Mouse (Mus musculus): ENCODE results near the gene Ahsa1.
"Not testable (repeated sequence)": the region's sequence is repeated elsewhere in the genome, so short reads cannot be mapped to it uniquely, and the experiment has no call there.

Gene Ahsa1

DNA sequence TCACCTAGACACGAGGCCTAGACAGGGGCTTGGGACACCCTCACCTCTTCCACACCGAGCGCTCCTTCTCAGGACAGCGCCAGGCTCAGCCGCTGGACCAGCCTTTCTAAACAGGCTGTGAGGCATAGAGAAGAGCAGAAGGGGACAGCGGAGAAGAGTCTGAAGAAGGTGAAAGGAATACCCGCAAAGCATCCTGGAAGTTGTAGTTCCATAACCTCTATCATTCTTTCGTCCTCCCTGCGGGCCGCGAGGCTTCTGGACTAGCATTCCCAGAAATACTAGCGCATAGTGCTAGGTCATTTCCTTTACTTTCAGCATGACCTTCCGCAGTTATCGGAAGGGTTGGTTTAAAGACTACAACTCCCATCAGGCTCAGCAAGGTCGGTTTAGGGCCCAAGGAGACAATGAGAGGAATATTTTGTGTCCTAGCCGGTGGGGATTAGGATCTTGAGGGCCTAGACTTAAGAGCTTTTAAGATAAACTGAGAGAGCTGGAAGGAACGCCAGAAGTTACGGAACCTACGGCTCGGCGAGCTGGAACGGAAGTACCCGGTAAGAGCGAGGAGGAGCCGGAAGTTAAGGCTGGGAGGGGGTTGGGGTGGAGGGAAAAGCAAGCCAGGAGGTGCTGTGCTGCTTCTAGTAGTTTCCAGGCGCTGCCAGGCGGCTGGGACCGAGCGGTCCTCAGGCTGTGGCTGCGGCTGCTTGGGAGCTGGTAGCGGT is at the start of gene Ahsa1, which contains the start of gene Vipas39:
Gene Ahsa1, plus strand, starts transcription at position 372 of the 719 bp plus-strand sequence.
Gene Vipas39, minus strand, starts transcription at position 149 of the 719 bp plus-strand sequence.
- DNase-seq (ENCODE audit: low spot score) = peak; percentile 97

DNA sequence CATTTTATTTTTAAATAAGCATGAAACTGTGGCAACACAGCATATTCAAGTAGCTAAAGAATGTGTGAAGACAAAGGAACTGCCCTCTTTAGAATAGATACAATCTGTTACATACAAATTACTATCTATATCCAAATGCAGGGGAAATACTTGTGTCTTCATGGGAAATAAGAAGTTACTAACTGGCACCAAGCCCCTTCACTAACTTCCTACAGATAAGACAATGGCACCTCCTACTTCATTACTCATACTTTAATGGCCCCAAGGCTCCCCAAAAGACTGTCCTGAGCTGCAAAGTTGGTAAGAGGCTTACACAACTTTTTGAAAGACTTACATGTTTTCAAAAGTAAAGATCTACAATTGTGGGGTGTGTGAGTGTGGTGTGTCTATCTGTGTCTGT is 48.7 kb upstream of the Ahsa1 start:
- DNase-seq (ENCODE audit: low spot score) = no peak

DNA sequence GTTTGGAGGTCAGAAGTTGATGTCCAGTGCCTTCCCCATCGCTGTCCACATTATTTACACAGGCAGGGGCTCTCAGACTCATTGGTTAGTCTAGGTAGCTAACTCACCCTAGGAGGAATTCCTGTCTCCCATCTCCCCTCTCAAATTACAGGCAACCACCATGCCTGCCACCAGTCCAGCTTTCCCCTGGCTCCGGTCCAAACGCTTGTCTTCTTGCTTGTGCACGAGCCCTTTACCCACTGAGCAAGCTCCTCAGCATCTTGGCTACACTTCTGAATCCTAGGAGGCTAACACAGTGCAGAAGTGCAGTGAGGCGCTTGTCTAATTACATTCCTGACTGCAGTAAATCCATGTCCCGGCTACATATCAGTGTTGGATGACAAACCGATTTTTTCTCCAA is 46.9 kb upstream of the Ahsa1 start:
- DNase-seq (ENCODE audit: low spot score) = no peak

DNA sequence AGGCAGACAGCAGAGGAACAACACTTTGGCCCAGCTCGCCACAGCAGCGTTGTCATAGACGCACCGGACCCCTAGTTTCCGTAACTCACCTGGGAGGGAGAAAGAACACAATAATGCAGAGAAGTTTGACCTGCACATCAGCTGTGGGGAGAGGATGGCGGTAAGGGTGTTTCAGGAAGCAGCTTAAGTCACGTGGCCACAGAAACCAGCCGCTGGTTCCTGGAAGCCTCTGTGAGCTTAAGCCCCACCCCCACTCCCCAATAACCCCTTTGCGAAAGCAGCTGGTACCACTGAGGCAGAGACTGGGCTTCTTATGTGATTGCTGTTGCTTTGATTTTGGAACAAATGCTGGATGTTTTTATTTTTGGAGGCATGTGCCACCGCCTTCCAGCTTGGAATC is 41.3 kb upstream of the Ahsa1 start:
- no peak for DNase-seq (ENCODE audit: low spot score)

DNA sequence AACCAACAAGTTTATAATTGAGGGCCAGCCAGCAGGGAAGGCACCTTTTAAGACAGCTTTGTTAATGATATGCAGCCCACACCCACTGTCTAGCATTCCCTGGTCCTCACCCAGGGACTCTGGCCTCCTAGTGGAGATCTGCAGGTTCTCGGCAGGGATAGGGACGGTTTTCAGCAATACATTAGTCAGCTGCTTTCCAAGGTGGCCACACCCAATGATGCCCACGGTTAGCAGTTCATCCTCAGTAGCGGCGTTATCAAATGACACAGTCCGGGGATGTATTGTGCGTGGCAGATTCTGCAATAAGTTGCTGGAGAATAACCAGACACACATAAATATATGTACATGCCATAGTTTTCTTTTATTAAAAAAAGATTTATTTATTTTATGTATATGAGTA is 39.5 kb upstream of the Ahsa1 start:
- no peak for DNase-seq (ENCODE audit: low spot score)

DNA sequence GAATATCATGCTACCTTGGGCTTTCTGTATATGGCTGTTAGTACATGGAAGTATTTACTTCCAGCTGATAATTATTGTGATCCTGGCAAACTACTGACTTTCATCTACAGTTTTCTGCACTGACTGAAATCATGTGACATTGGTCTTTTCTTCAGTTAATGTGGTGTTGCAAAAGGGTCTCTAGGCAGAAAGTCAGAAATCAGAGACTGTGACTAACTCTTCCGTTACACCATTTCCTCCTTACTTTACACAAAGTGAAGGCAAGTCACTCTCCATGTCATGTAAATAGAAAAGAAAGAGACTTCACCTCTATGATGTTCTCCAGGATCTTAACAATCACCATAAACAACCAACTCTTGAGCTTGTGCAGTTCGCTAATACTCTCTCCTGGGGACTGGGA is 36.6 kb upstream of the Ahsa1 start:
- no peak for DNase-seq (ENCODE audit: low spot score)

DNA sequence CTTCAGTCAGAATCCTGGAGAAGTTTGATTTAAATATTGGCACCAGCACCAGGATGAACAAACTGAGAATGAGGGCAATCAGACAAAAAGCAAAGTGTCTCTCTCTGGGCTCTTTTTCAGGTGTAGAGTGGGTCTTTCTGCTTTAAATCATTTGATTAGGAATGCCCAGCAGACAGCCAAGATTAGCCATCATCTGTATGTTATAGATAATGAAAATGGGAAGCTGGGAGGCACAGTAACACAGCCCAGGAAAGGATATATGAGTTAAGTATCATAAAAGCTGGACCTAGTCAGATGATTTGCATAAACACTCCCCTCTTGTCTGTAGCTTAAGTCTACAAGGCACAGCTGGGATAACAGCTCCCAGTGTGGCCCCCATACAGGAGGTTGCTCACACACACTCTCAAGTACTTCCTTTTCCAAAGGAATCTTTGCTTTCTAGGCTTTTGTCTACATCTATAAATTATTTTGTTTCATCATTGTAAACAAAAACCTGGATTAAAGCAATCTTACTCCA is 35.8 kb upstream of the Ahsa1 start:
- DNase-seq (ENCODE audit: low spot score) = no peak

DNA sequence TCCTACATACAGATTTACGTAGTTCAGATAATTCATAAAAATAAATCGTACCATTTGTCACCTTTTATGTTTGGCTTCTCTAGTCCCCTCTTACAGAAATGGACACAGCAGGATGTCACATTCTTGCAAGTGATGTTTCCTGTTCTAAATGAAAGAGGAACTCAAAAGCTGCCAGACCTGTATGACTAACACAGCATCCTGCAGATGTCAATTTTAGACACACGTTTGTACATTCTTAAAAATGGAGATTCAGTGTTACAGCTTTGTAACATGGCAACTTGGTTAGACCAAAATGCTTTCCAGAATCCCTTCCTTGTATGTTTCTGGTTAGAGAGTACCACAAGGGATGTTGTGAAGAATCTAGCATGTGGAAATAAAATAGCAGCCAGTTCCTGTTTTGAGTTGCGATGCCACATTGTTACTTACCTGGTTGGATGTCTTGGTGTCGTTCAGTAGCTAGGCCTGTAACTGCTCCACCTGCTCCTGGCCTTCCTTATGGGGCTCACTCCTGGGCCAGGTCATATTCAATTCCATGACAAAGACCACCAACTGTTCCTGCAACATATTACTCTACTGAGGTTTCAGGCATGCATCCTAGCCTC is 29.3 kb upstream of the Ahsa1 start:
- DNase-seq (ENCODE audit: low spot score) = no peak

DNA sequence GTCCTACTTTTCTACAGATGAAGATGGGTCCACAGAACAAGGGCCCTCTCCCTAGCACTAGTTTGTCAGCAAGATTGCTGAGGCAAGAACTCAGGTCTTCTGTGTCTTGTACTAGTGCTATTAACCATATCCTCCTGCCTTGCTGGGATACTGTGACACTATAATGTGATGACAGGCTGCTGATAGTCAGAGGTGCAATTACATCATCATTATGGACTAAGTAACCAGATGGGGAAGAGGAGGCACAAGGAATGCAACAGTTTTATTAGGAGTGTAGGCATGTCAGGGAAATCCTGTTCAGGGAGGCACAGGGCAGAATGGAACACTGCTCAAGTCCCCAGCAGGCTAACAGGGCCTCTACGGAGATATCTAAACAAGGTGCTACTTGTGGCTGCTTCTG is 27.6 kb upstream of the Ahsa1 start, which contains the start of gene Noxred1:
Gene Noxred1, minus strand, starts transcription at position 101 of the 400 bp plus-strand sequence.
- no peak for DNase-seq (ENCODE audit: low spot score)

DNA sequence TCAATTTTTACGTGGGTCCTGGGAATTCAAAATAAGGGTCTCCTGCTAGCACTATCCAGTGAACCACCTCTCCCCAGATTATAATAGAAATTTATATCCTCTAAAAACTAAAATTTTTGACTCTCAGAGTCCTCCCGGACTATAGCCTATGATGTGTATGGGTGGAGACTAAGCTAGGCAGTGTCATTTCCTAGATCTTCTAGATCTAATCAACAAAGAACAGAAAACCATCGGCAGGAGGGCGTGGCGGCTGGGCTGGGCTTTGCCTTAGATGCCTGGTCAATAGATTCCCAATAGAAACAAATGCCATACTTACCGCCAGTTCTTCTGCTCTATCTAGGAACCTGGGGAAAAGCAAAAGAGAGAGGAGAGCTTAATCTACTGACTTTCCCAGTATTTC is 16.1 kb upstream of the Ahsa1 start:
- no peak for DNase-seq (ENCODE audit: low spot score)

DNA sequence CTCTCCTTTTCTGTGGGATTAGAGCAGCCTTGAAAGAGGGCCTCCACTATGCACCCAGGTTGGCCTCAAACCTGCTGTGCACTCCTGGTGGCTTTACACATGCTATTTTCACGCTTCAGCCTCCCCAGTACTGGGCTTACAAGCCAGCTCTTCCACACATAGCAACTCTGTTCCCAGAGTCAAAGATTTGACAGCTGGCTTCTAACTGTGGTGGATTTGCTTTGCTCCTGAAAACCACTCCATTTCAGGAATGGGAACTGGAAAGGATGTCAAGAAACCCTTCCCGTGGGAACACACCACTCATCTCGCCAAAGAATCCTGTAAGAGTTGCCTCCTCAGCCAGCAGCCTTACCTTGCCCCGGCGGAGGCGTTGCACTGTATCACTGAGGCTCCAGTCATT is 12.4 kb upstream of the Ahsa1 start:
- DNase-seq (ENCODE audit: low spot score) = no peak

DNA sequence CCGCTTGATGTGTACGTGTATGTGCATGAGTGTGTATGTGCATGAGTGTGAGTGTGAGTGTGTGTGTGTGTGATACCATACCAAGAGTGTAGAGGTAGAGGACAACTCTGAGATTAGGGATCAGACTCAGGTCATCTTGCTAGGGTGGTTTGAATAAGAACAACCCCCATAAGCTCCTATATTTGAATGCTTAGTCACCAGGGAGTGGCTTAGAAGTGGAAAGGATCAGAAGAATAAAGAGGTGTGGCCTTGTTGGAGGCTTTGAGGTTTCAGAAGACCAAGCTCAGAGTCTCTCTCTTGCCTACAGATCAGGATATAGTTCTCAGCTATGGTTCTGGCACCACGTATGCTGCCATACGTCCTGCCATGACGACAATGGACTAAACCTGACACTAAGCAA is 9.7 kb upstream of the Ahsa1 start:
- DNase-seq (ENCODE audit: low spot score) = no peak

DNA sequence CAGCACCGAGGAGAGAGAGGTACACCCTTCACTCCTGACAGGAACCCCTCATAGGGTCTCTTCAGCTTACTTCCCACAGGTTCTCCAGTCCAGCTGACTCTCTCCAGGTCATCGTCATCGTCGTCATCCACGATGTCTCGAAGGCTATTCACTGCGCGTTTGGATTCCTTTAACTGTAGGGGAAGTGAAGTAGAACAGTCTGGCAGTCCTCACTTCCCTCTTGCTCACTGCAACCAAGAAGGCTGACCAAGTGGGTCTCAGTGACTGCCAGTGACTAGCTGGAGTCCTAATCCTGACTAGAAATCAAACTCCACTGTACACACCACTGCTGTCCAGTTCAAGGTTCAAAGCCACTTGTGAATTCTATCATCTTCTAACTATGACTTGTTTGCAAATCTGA is 5.7 kb upstream of the Ahsa1 start:
- DNase-seq (ENCODE audit: low spot score) = no peak

DNA sequence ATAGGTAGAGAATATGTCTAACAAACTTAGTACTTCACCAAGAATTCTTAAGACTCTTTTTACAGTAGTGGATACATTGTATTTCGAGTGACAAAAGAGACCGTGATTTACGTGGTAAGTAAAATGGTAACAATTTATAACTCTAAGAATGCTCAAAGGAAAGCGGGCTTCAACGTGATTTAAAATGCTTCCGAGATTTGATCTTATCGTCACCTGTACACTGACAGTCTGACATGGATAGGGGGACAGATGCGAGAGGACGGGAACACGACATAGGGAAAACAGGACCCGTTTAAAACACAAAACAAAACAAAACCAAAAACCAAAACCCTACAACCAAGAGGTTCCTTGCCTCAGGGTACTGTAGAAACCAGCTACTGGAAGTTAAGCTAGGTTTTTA is 835 bp upstream of the Ahsa1 start:
- DNase-seq (ENCODE audit: low spot score) = no peak

DNA sequence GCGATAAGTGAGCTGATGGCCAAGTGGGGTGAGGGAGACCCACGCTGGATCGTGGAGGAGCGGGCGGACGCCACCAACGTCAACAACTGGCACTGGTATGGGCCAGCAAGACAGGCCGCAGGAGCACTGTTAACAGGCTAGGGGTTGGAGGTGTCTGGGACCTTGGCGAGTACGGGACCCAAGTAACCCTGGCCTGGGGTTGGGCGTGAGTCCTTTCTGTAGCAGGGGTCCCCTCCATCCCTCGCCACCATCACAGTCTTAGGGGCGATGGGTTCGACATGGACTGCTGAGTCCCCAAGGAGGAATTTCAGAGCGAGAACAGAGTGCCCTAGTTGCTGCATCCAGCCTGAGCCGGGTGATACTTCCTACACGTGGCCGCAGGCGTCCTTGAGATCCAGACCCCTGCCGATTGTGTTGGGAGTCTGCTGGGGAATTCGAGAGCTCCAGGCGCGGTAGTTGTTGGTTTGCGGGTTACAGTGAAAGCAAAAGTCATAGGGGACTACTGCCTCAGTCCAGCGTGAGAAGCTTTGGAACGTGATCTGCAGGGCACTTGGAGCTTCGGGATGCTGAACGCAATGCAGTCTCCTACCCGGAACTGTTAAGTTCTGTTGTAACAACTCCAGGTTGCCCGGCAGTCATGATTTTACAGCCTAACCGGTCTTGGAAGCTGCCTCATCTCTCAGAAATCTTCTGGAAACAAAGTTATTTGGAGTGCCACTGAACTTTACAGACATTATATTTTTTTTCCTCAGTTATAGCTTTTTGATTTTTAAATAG is 736 bp downstream of the Ahsa1 start:
- DNase-seq (ENCODE audit: low spot score) = no peak

DNA sequence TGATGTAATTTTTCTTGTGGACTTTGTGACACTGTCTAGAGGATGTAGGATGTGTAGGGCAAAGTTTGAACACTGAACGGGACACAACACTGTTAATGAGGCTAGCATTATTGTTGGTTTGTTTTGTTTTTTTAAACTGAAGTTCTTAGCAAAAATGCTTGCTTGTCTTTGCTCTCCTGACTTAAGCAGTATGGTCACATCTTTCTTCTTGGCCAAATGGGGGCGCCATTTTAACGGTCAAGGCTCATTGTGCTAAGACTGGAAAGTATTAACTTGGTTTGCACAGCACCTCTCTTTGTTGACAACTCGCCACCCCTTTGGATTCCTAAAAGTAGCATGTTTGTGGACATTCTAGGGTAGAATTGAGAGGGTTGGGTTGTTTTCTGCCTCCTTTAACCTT is 1.4 kb downstream of the Ahsa1 start:
- peak; percentile 69 for DNase-seq (ENCODE audit: low spot score)

DNA sequence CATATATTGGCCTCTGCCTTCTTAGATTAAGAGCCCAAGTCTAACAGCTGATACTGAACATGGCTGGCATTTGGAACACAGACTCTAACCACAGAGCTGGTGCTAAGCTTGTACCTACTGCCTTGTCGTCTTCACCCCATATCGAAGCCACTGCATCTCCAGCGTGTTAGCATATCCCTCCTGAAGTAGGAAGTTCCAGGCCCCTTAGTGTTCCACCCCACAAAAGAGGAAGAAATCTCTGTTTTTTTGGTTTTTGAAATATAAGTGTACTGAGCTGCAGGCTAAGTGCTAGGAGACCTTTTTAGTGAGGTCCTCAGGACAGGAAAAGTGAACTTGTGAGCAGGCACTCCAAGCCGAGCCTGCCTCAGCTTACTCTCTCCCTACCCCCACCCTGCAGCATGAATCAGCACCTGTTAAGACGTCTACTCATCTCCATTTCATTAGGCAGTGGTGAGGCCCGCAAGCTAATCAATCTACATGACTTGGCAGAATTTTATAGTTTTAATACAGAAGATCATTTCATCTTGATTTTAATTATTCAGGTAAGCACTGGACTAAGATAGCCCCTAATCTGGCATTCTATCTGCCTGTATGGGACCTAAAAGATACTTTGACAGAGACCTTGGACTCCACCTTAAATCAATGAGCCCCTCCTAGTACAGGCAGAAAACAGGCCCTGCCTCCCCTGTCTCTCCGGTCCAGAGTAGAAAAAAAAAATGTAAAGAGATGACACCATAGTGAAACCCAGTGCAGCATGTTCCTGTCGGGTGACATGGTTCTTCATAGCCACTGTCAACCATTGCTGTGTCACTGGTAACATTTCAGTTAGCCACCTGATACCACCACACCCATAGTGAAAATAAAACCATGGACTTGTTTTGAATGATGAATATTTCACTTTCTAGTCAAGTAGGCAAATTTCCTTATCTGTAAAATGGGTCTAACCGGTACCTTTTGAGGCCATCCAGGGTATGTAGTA is 8.9 kb downstream of the Ahsa1 start:
- no peak for DNase-seq (ENCODE audit: low spot score)

DNA sequence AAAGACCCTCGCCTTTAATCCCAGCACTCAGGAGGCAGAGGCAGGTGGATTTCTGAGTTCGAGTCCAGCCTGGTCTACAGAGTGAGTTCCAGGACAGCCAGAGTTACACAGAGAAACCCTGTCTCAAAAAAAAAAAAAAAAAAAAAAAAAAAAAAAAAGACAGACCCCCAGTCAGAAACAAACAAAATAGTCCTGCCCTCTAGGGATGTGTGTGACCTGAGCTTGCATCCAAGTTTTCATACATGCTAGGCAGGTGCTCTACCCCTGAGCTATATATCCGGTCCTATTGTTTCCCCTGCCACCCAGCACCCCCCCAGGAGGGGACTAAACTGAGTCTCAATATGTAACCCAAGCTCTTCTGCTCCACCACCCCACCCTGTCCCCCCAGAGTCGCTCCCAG is 11.0 kb downstream of the Ahsa1 start:
- DNase-seq (ENCODE audit: low spot score) = not testable (repeated sequence)

DNA sequence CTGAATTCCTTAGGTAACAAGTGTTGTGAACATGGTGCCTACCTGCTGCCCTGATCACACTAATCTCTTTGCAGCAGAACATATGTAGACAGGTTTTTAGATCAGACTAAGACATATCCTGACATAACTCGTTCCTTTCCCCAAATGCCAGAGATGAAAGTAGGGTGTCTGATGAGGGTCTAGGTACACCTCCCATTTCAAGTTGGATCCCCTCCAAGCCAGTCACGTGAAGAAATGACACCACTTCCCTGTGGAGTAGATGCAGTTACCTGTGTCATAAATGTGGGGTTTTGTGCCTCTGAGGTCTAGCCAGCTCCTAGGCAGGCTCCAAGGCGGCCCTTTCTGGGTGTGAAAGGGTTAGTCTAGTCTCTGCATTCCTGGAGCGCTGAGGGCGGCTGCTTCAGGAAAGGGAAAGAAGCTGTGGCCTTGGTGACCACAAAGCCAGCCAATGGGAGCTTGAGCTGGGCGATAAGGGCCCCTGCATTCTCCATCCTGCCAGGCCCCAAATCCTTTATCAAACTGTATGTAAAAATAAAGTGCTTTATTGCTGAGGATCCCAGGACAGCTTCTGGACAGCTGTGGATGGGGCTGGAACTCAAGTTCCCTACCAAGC is 11.9 kb downstream of the Ahsa1 start:
- DNase-seq (ENCODE audit: low spot score) = no peak

DNA sequence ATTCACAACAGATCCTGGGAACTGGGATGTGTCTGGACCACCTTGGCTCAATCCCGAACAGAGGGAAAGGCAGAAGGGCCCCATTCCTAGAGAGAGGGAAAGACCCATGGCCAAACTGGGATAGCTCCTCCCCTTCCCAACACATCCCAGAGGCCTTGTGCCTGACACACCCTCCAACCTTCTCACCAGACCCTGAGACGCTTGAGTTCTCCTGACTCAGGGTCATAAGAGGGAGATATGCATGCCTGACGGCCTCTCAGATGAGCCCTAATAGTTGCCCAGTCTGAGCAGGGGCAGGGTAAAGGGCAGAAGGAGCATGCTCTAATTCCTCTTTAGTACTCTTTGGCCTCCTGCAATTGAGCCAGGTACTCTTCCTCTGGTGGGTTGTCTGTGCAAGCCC is 13.1 kb downstream of the Ahsa1 start:
- no peak for DNase-seq (ENCODE audit: low spot score)

DNA sequence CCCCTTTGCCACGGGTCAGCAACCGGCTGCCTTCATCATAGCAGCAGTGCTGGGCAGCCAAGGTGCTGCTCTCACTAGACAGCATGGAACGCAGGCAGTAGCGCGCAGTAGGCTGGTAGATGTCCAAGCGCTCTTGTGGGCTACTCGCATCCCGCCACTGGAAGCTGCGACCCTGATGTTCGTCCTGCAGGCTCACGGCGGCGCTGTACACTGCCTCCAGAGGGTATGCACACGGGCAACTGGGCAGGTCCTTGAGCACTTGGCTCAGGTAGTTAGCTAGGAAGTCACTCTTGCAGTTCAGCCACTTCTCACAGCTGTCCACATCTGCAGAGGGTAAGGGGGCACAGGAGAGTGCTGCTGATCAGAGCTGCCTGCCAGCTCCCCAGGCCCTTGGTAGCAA is 13.6 kb downstream of the Ahsa1 start:
- DNase-seq (ENCODE audit: low spot score) = no peak
